Mouse (Mus musculus): ENCODE data around the gene 1700016K19Rik. TPM values are rescaled to one million over a fixed set of nuclear protein-coding genes. Genes with fewer than 3 reads are reported as not detected.
A peak's percentile ranks its signal among the peaks of the same experiment; 100 is the strongest.

1700016K19Rik gene
- polyA plus RNA-seq, 1 experiment from 2014 or later = 1.6 TPM

- no peaks in the 10 kb centered on the region for H3K36me3 ChIP-seq (ENCODE audit: insufficient read depth)
- no peaks in the 10 kb centered on the region for H3K9me3 ChIP-seq (ENCODE audit: low read depth, low read length)
- DNase-seq (peak; percentile 78), ATAC-seq (ENCODE audit: insufficient read depth) (no peak)
- H3K4me3 ChIP-seq (ENCODE audit: low read depth, low read length) = no peak overlapping the region
- no peaks in the 10 kb centered on the region for H3K4me1 ChIP-seq (ENCODE audit: insufficient read depth)
- peaks cover 14% of the 10 kb centered on the region for H3K27me3 ChIP-seq (ENCODE audit: insufficient read depth, low read length)
- no peak overlapping the region for H3K27ac ChIP-seq (ENCODE audit: low read depth)
- TF ChIP-seq CTCF (IDR thresholded peaks at IDR 0.05; ENCODE audit: low read depth) = no peak
- H3K4me2 ChIP-seq = no peak overlapping the region
- no peak overlapping the region for H3K9ac ChIP-seq
- WGBS = 27% methylated on average over 11 of the region's 11 CpGs
Measured at GRCm38 (mm10) chr11:75963730-75964475, 35.8 kb upstream of the 1700016K19Rik start.

- ATAC-seq (ENCODE audit: insufficient read depth) (no peak), DNase-seq (no peak)
- Histone ChIP-seq H3K27me3 (ENCODE audit: insufficient read depth, low read length) (peaks cover 14% of the 10 kb centered on the region), H3K9me3 (ENCODE audit: low read depth, low read length) (no peaks in the 10 kb centered on the region), H3K27ac (ENCODE audit: low read depth) (no peak overlapping the region), H3K9ac (no peak overlapping the region), H3K4me2 (no peak overlapping the region), H3K36me3 (ENCODE audit: insufficient read depth) (no peaks in the 10 kb centered on the region), H3K4me1 (ENCODE audit: insufficient read depth) (no peaks in the 10 kb centered on the region), H3K4me3 (ENCODE audit: low read depth, low read length) (no peak overlapping the region)
- WGBS = 40% methylated on average over 4 of the region's 4 CpGs
- TF ChIP-seq CTCF (IDR thresholded peaks at IDR 0.05; ENCODE audit: low read depth) = no peak
Measured at GRCm38 (mm10) chr11:75964476-75964730, 35.3 kb upstream of the 1700016K19Rik start.

- Histone ChIP-seq H3K27ac (ENCODE audit: low read depth) (peak overlapping the region; percentile 58), H3K4me2 (peak overlapping the region; percentile 82), H3K4me3 (ENCODE audit: low read depth, low read length) (peak overlapping the region; percentile 49), H3K4me1 (ENCODE audit: insufficient read depth) (no peaks in the 10 kb centered on the region), H3K9me3 (ENCODE audit: low read depth, low read length) (no peaks in the 10 kb centered on the region), H3K27me3 (ENCODE audit: insufficient read depth, low read length) (peaks cover 14% of the 10 kb centered on the region), H3K36me3 (ENCODE audit: insufficient read depth) (no peaks in the 10 kb centered on the region), H3K9ac (peak overlapping the region; percentile 47)
- WGBS = 10% methylated on average over 28 of the region's 28 CpGs
- ATAC-seq (ENCODE audit: insufficient read depth) (no peak), DNase-seq (peak; percentile 39)
- TF ChIP-seq CTCF (IDR thresholded peaks at IDR 0.05; ENCODE audit: low read depth) = no peak
Measured at GRCm38 (mm10) chr11:75965674-75966400, 33.9 kb upstream of the 1700016K19Rik start.

- Histone ChIP-seq H3K4me3 (ENCODE audit: low read depth, low read length) (peak overlapping the region; percentile 49), H3K9ac (peak overlapping the region; percentile 47), H3K27ac (ENCODE audit: low read depth) (peak overlapping the region; percentile 58), H3K27me3 (ENCODE audit: insufficient read depth, low read length) (peaks cover 14% of the 10 kb centered on the region), H3K9me3 (ENCODE audit: low read depth, low read length) (no peaks in the 10 kb centered on the region), H3K4me2 (peak overlapping the region; percentile 82), H3K4me1 (ENCODE audit: insufficient read depth) (no peaks in the 10 kb centered on the region), H3K36me3 (ENCODE audit: insufficient read depth) (no peaks in the 10 kb centered on the region)
- under 1% methylated on average over 89 of the region's 90 CpGs for WGBS
- DNase-seq (peak; percentile 77), ATAC-seq (ENCODE audit: insufficient read depth) (peak; percentile 79)
- TF ChIP-seq CTCF (IDR thresholded peaks at IDR 0.05; ENCODE audit: low read depth) = peak; percentile 56
Measured at GRCm38 (mm10) chr11:75966401-75967372, 33.0 kb upstream of the 1700016K19Rik start.

GRCm38 (mm10) chr11:75968761-75969160, 31.0 kb upstream of the 1700016K19Rik start:
- no peak overlapping the region for H3K4me2 ChIP-seq
- no peak overlapping the region for H3K27ac ChIP-seq (ENCODE audit: low read depth)
- H3K4me3 ChIP-seq (ENCODE audit: low read depth, low read length) = no peak overlapping the region
- no peaks in the 10 kb centered on the region for H3K36me3 ChIP-seq (ENCODE audit: insufficient read depth)
- H3K4me1 ChIP-seq (ENCODE audit: insufficient read depth) = no peaks in the 10 kb centered on the region
- no peak for TF ChIP-seq CTCF (IDR thresholded peaks at IDR 0.05; ENCODE audit: low read depth)
- ATAC-seq (ENCODE audit: insufficient read depth) (no peak), DNase-seq (no peak)
- peaks cover 14% of the 10 kb centered on the region for H3K27me3 ChIP-seq (ENCODE audit: insufficient read depth, low read length)
- no peak overlapping the region for H3K9ac ChIP-seq
- WGBS = 88% methylated on average over 6 of the region's 6 CpGs
- H3K9me3 ChIP-seq (ENCODE audit: low read depth, low read length) = no peaks in the 10 kb centered on the region

- DNase-seq = no peak
- WGBS = 21% methylated on average over 3 of the region's 3 CpGs
- H3K9me3 ChIP-seq (ENCODE audit: low read depth, low read length) = peaks cover 4% of the 10 kb centered on the region; the same call in 1 of the 2 replicates
Measured at GRCm38 (mm10) chr11:75970629-75971028, 29.1 kb upstream of the 1700016K19Rik start.

More at GRCm38 (mm10) chr11:75970629-75971028, 29.1 kb upstream of the 1700016K19Rik start:
- Histone ChIP-seq H3K4me2 (no peak overlapping the region), H3K36me3 (ENCODE audit: insufficient read depth) (no peaks in the 10 kb centered on the region), H3K4me1 (ENCODE audit: insufficient read depth) (no peaks in the 10 kb centered on the region), H3K4me3 (ENCODE audit: low read depth, low read length) (no peak overlapping the region), H3K9ac (no peak overlapping the region), H3K27me3 (ENCODE audit: insufficient read depth, low read length) (peaks cover 14% of the 10 kb centered on the region), H3K27ac (ENCODE audit: low read depth) (no peak overlapping the region)
- peak; percentile 23; the same call in 1 of the 2 replicates for TF ChIP-seq CTCF (IDR thresholded peaks at IDR 0.05; ENCODE audit: low read depth)
- ATAC-seq (ENCODE audit: insufficient read depth) = no peak

All from lung, embryonic 14.5 days (tissue).